Mouse (Mus musculus): ENCODE results near the gene Vmn1r4. TPM values are rescaled to one million over a fixed set of nuclear protein-coding genes. Genes with fewer than 3 reads are reported as not detected.

Gene Vmn1r4
- total RNA-seq, 2 experiments from 2014 or later: 0.16 to 0.22 TPM

GRCm38 (mm10) chr6:56913092-56913858, 10.5 kb upstream of the Vmn1r4 start:
- DNase-seq (ENCODE audit: extremely low spot score in 1 of 2, low spot score in 1 of 2): no peak

GRCm38 (mm10) chr6:56916279-56916678, 7.5 kb upstream of the Vmn1r4 start:
- no peak for DNase-seq (ENCODE audit: extremely low spot score in 1 of 2, low spot score in 1 of 2)

GRCm38 (mm10) chr6:56917578-56918368, 6.0 kb upstream of the Vmn1r4 start:
- DNase-seq (ENCODE audit: extremely low spot score in 1 of 2, low spot score in 1 of 2): no peak

GRCm38 (mm10) chr6:56919330-56920044, 4.3 kb upstream of the Vmn1r4 start:
- DNase-seq (ENCODE audit: extremely low spot score in 1 of 2, low spot score in 1 of 2): no peak

- no peak for DNase-seq (ENCODE audit: extremely low spot score in 1 of 2, low spot score in 1 of 2)
Measured at GRCm38 (mm10) chr6:56920222-56921092, 3.4 kb upstream of the Vmn1r4 start.

- no peak for DNase-seq (ENCODE audit: extremely low spot score in 1 of 2, low spot score in 1 of 2)
Measured at GRCm38 (mm10) chr6:56923331-56923725, 487 bp upstream of the Vmn1r4 start.

GRCm38 (mm10) chr6:56931648-56932415, 8.0 kb downstream of the Vmn1r4 start:
- no peak for DNase-seq (ENCODE audit: extremely low spot score in 1 of 2, low spot score in 1 of 2)

- no peak for DNase-seq (ENCODE audit: extremely low spot score in 1 of 2, low spot score in 1 of 2)
Measured at GRCm38 (mm10) chr6:56932464-56932863, 8.6 kb downstream of the Vmn1r4 start.

GRCm38 (mm10) chr6:56934366-56934765, 10.6 kb downstream of the Vmn1r4 start:
- DNase-seq (ENCODE audit: extremely low spot score in 1 of 2, low spot score in 1 of 2): no peak

GRCm38 (mm10) chr6:56956436-56956835, 32.6 kb downstream of the Vmn1r4 start:
- no peak for DNase-seq (ENCODE audit: extremely low spot score in 1 of 2, low spot score in 1 of 2)

- no peak for DNase-seq (ENCODE audit: extremely low spot score in 1 of 2, low spot score in 1 of 2)
Measured at GRCm38 (mm10) chr6:56969973-56970372, 46.2 kb downstream of the Vmn1r4 start, which contains the start of gene Vmn1r5. Gene Vmn1r5, plus strand, starts transcription at chr6:56970273.

GRCm38 (mm10) chr6:56996943-56997342, 73.1 kb downstream of the Vmn1r4 start, which contains the start of gene Vmn1r6:
Gene Vmn1r6, plus strand, starts transcription at chr6:56997243.
- DNase-seq (ENCODE audit: extremely low spot score in 1 of 2, low spot score in 1 of 2): no peak

Other genes with a start within 250 kb of the Vmn1r4 start
- 10 to 100 TPM; 18.3 to 18.5 TPM for gene Lsm5, start 219.3 kb upstream of the Vmn1r4 start, total RNA-seq (2021)
- 10 to 100 TPM; 40.4 to 42.1 TPM for gene Avl9, start 209.1 kb upstream of the Vmn1r4 start, total RNA-seq (2021)
- 10 to 100 TPM; 49.0 to 53.0 TPM for gene Kbtbd2, start 126.2 kb upstream of the Vmn1r4 start, total RNA-seq (2021)
- gene Fkbp9, start 92.0 kb upstream of the Vmn1r4 start, total RNA-seq (2021): 10 to 100 TPM; 26.6 to 29.5 TPM
- gene Nt5c3, start 83 bp upstream of the Vmn1r4 start, total RNA-seq (2021): 10 to 100 TPM; 40.9 TPM
- not detected for gene Vmn1r5, start 46.3 kb downstream of the Vmn1r4 start, total RNA-seq (2021)
- not detected for gene Vmn1r6, start 73.2 kb downstream of the Vmn1r4 start, total RNA-seq (2021)
- gene Vmn1r7, start 101.3 kb downstream of the Vmn1r4 start, total RNA-seq (2021): not detected
- gene Vmn1r8, start 108.3 kb downstream of the Vmn1r4 start, total RNA-seq (2021): not detected
- gene Vmn1r9, start 142.8 kb downstream of the Vmn1r4 start, total RNA-seq (2021): not detected
- not detected for gene Vmn1r10, start 185.4 kb downstream of the Vmn1r4 start, total RNA-seq (2021)
- gene Vmn1r11, start 209.4 kb downstream of the Vmn1r4 start, total RNA-seq (2021): not detected
- gene Vmn1r12, start 232.9 kb downstream of the Vmn1r4 start, total RNA-seq (2021): not detected

Data from layer of hippocampus, postnatal 25 days (tissue).